Mouse (Mus musculus): ENCODE results near the gene Rnf123. TPM values are rescaled to one million over a fixed set of nuclear protein-coding genes. Genes with fewer than 3 reads are reported as not detected.
A peak's percentile ranks its signal among the peaks of the same experiment; 100 is the strongest.
"Not testable (repeated sequence)": the region's sequence is repeated elsewhere in the genome, so short reads cannot be mapped to it uniquely, and the experiment has no call there.

Rnf123 gene
- polyA plus RNA-seq, 1 experiment from 2014 or later = 29.4 TPM

DNA sequence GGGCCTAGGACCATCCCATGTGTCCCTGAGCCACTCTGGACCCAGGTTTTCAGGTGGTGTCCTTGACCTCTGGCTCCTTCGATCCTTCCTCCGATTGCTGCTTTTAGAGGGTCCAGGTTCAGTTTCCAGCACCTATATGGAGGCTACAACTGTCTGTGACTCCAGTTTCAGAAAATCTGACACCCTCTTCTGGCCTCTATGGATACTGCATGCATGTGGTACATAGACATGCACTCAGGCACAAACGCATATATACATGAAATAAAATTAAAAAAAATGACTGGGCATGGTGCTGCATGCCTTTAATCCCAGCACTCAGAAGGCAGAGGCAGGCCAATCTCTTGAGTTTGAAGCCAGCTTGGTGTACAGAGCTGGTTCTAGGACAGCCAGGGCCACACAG is 55.3 kb downstream of the Rnf123 start:
- no peak for ATAC-seq (ENCODE audit: extremely low read depth, insufficient number of reproducible peaks, low FRiP score, low TSS enrichment)
- no peak overlapping the region for H3K9ac ChIP-seq
- WGBS = 96% methylated on average over 3 of the region's 3 CpGs
- peaks cover 5% of the 10 kb centered on the region; the same call in 1 of the 2 replicates for H3K9me3 ChIP-seq
- H3K36me3 ChIP-seq = peaks cover 70% of the 10 kb centered on the region
- H3K4me2 ChIP-seq = no peak overlapping the region
- no peaks in the 10 kb centered on the region for H3K27me3 ChIP-seq (replicated peaks)
- H3K4me3 ChIP-seq = no peak overlapping the region
- no peaks in the 10 kb centered on the region for H3K4me1 ChIP-seq
- H3K27ac ChIP-seq (replicated peaks) = no peak overlapping the region

DNA sequence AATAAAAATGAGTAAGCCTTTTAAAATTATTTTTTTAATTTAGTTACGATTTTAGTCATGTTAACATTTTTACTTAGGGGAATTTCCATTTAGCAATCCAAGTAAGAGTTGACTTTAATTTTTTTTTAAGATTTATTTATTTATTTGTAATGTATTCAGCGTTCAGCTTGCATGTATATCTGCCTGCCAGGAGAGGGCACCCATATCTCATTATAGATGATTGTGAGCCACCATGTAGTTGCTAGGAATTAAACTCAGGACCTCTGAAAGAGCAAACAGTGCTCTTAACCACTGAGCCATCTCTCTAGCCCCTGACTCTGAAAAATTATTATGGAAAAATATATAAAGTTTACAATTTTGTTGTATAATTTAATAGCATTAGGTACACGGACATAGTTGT is 56.6 kb downstream of the Rnf123 start:
- 88% methylated on average over 3 of the region's 3 CpGs for WGBS
- Histone ChIP-seq H3K9ac (no peak overlapping the region), H3K4me3 (no peak overlapping the region), H3K4me1 (peaks cover 7% of the 10 kb centered on the region), H3K27ac (replicated peaks) (no peak overlapping the region), H3K27me3 (replicated peaks) (no peaks in the 10 kb centered on the region), H3K9me3 (peaks cover 5% of the 10 kb centered on the region; the same call in 1 of the 2 replicates), H3K4me2 (no peak overlapping the region), H3K36me3 (peaks cover 58% of the 10 kb centered on the region)
- ATAC-seq (ENCODE audit: extremely low read depth, insufficient number of reproducible peaks, low FRiP score, low TSS enrichment) = no peak

DNA sequence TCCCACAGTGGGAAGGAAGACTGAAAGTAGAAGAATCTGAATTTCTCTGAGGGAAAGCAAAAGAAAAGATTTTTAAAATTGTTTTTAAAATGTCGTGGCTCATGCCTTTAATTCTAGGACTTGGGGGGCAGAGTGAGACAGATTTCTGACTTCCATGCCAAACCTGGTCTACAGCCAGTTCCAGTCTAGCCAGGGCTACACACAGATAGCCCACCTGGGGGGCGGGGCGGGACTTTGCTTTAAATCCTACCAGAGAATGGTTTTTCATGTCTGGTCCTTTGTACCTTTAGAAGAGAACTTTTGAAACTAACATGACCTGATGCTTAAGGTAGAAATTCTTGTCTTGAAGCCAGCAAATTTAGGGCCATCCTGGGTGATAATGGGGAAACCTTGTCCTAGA is 59.9 kb downstream of the Rnf123 start:
- Histone ChIP-seq H3K4me3 (no peak overlapping the region), H3K36me3 (peaks cover 46% of the 10 kb centered on the region), H3K27me3 (replicated peaks) (no peaks in the 10 kb centered on the region), H3K4me1 (peaks cover 26% of the 10 kb centered on the region), H3K27ac (replicated peaks) (no peak overlapping the region), H3K4me2 (no peak overlapping the region), H3K9ac (no peak overlapping the region), H3K9me3 (peaks cover 5% of the 10 kb centered on the region; the same call in 1 of the 2 replicates)
- ATAC-seq (ENCODE audit: extremely low read depth, insufficient number of reproducible peaks, low FRiP score, low TSS enrichment) = no peak
- WGBS = 89% methylated on average over 3 of the region's 3 CpGs

DNA sequence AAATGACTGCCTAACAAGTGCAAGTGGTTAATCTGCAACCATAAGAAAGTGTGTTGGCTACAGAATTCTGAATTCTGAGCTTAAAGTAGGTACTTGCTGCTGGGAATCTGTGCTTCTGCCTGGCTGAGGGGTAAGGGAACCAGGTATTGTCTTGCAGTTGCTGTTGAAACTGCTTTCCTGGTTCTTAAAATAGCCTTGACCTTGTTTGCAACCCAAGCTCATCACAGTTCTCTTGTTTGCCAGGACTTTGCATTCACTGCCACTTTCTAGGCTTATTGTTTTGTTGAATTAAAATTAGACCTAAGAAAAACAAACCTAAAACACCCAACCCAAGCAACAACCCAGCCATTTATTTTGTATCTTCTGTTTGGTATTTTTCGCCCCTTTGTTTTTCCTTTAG is 62.4 kb downstream of the Rnf123 start:
- peaks cover 26% of the 10 kb centered on the region for H3K4me1 ChIP-seq
- H3K27me3 ChIP-seq (replicated peaks) = no peaks in the 10 kb centered on the region
- 83% methylated on average over 1 of the region's 1 CpGs for WGBS
- H3K9me3 ChIP-seq = no peaks in the 10 kb centered on the region
- no peak overlapping the region; the same call in 1 of the 2 replicates for H3K9ac ChIP-seq
- peaks cover 29% of the 10 kb centered on the region for H3K36me3 ChIP-seq
- peak overlapping the region; percentile 52 for H3K4me2 ChIP-seq
- H3K27ac ChIP-seq (replicated peaks) = peak overlapping the region; percentile 71
- no peak overlapping the region for H3K4me3 ChIP-seq
- no peak for ATAC-seq (ENCODE audit: extremely low read depth, insufficient number of reproducible peaks, low FRiP score, low TSS enrichment)

DNA sequence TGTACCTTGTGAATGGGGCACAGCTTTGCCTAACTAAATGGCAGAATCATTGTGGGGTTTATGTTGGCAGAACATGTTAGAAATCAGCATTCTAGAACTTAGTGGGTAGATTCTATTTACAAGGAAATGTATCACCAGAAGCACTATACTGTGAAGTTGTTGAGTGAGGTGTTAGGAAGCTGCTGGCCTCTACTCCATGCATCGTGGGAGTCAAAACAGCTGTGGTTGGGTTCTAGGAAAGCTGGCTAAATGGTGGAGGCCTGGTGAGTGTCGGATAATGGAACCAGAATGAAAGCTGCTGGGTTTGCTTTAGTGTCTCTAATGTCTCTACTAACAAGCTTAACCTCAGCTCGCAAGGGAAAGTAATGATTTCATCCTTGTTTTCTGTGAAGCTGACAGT is 66.0 kb downstream of the Rnf123 start:
- ATAC-seq (ENCODE audit: extremely low read depth, insufficient number of reproducible peaks, low FRiP score, low TSS enrichment) = no peak
- WGBS = 74% methylated on average over 3 of the region's 3 CpGs
- Histone ChIP-seq H3K27ac (replicated peaks) (no peak overlapping the region), H3K9ac (no peak overlapping the region), H3K4me3 (no peak overlapping the region), H3K4me2 (no peak overlapping the region), H3K27me3 (replicated peaks) (no peaks in the 10 kb centered on the region), H3K9me3 (no peaks in the 10 kb centered on the region), H3K36me3 (peaks cover 31% of the 10 kb centered on the region), H3K4me1 (peaks cover 28% of the 10 kb centered on the region)

DNA sequence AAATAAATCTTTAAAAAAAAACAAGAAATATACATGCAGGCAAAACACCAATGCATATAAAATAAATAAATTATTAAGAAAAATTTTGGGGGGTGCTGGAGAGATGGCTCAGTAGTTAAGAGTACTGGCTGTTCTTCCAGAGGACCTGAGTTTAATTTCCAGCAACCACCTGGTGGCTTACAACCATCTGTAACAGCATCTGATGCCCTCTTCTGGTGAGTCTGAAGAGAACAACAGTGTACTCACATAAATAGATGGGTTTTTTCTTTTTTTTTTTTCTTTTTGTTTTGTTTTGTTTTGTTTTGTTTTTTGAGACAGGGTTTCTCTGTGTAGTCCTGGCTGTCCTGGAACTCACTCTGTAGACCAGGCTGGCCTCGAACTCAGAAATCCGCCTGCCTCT is 69.6 kb downstream of the Rnf123 start:
- H3K27me3 ChIP-seq (replicated peaks); H3K4me3 ChIP-seq; H3K4me1 ChIP-seq; H3K27ac ChIP-seq (replicated peaks); ATAC-seq (ENCODE audit: extremely low read depth, insufficient number of reproducible peaks, low FRiP score, low TSS enrichment); H3K9me3 ChIP-seq; H3K9ac ChIP-seq; H3K4me2 ChIP-seq: not testable (repeated sequence)
- WGBS = 92% methylated on average over 2 of the region's 2 CpGs
- peaks cover 34% of the 10 kb centered on the region for H3K36me3 ChIP-seq

DNA sequence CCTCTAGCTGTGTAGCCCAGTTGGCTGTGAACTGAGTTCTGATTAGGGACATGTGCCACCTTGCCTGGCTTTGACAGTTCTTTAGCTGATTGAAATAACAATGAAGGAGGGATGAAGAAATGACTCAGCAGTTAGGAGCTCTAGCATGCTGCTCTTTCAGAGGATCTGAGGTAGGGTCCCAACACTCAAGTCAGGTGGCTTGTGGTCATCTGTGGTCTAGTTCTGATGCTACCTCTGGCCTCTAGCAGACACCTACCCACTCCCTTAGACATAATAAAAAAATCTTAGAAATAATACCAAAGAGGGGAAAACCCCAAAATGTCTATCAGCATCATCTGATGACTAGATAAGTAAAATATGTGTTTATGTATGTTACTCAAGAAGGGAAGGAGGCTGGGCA is 72.8 kb downstream of the Rnf123 start:
- Histone ChIP-seq H3K27ac (replicated peaks) (no peak overlapping the region), H3K4me2 (no peak overlapping the region), H3K4me1 (peaks cover 19% of the 10 kb centered on the region), H3K27me3 (replicated peaks) (no peaks in the 10 kb centered on the region), H3K36me3 (peaks cover 23% of the 10 kb centered on the region), H3K4me3 (no peak overlapping the region), H3K9me3 (no peaks in the 10 kb centered on the region), H3K9ac (no peak overlapping the region)
- ATAC-seq (ENCODE audit: extremely low read depth, insufficient number of reproducible peaks, low FRiP score, low TSS enrichment) = no peak; the same call in 1 of the 2 replicates

DNA sequence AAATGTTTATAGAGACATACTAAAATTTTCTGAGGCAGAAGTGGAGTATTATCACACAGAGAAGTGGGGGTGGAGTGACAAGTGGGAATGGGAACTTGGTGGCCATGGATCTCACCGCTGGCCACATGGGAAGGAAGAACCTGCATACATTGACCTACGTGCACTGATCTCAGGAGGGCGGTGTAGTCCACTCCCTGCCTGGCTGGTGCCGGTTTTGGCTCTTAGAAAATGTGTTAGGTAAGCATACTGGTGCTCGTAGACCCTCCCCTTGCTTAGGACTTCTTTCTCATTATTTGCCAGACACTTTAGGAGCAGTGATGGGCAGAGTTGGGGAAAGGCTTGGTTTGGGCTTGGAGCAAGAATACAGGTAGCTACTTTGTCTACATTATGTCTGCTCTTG is 75.1 kb downstream of the Rnf123 start:
- Histone ChIP-seq H3K36me3 (peaks cover 12% of the 10 kb centered on the region), H3K4me2 (no peak overlapping the region), H3K4me1 (peaks cover 36% of the 10 kb centered on the region), H3K4me3 (no peak overlapping the region), H3K9me3 (no peaks in the 10 kb centered on the region), H3K27ac (replicated peaks) (no peak overlapping the region), H3K9ac (no peak overlapping the region), H3K27me3 (replicated peaks) (no peaks in the 10 kb centered on the region)
- 78% methylated on average over 5 of the region's 5 CpGs for WGBS
- no peak for ATAC-seq (ENCODE audit: extremely low read depth, insufficient number of reproducible peaks, low FRiP score, low TSS enrichment)

DNA sequence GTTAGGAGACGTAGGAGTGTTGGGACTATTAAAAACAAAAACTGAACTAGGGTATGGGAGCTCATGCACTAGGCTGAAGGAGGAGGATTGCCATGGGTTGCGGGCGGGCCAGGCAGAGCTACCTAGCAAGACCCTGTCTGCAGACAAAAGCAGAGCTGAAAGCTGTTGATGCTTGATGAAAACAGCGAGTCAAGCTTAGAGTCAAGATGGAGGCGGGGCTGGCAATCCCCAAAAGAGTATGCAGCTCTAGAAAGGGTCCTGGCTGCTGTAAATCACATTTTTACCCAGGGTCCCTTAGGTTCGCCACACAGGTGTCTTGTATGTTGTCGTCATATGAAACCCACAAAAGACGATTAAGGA is 79.6 kb downstream of the Rnf123 start:
- no peaks in the 10 kb centered on the region for H3K36me3 ChIP-seq
- peak overlapping the region; percentile 88 for H3K4me2 ChIP-seq
- peaks cover 37% of the 10 kb centered on the region for H3K4me1 ChIP-seq
- H3K9ac ChIP-seq = peak overlapping the region; percentile 99
- no peaks in the 10 kb centered on the region for H3K27me3 ChIP-seq (replicated peaks)
- H3K4me3 ChIP-seq = peak overlapping the region; percentile 99
- 24% methylated on average over 8 of the region's 8 CpGs for WGBS
- no peak for ATAC-seq (ENCODE audit: extremely low read depth, insufficient number of reproducible peaks, low FRiP score, low TSS enrichment)
- peak overlapping the region; percentile 97 for H3K27ac ChIP-seq (replicated peaks)
- no peaks in the 10 kb centered on the region for H3K9me3 ChIP-seq

DNA sequence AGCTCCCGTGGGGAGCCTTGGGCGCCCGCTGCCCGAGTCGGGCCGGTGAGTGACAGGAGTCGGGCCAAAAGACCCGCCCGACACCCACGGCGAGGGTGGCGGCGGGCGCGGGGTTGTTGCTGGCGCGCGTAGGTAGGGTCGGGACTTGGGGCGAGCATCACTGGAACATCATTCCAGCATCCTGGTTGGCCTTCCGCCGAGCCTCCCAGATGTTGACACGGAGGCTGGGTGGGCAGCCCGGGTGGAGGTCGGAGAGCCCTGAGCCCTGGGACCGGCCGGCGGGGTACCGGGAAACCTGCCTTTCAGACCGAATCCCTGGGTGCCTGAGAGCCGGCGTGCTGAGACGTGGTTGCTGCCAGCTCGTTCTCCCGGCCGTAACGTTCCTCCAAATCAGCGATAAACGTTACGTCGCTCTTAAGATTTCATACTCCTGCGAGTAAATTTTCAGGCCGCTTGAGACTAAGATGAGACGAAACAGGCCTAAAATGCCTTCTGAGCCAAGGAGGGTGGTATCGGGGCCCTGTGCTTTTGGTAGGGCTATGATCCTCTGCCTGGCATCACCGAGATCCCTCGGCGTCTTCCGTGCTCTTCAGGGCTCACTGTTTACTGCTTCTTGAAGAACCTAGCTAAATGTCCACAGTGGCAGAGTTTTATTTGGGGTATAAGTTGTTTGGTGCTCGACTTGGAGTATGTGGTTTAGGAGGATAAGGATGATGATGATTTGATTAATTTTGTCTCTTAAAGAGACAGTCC is 80.2 kb downstream of the Rnf123 start:
- WGBS = under 1% methylated on average over 50 of the region's 50 CpGs
- no peak for ATAC-seq (ENCODE audit: extremely low read depth, insufficient number of reproducible peaks, low FRiP score, low TSS enrichment)
- Histone ChIP-seq H3K36me3 (no peaks in the 10 kb centered on the region), H3K27ac (replicated peaks) (peak overlapping the region; percentile 97), H3K4me3 (peak overlapping the region; percentile 99), H3K9me3 (no peaks in the 10 kb centered on the region), H3K4me1 (peaks cover 31% of the 10 kb centered on the region), H3K9ac (peak overlapping the region; percentile 99), H3K27me3 (replicated peaks) (no peaks in the 10 kb centered on the region), H3K4me2 (peak overlapping the region; percentile 88)

DNA sequence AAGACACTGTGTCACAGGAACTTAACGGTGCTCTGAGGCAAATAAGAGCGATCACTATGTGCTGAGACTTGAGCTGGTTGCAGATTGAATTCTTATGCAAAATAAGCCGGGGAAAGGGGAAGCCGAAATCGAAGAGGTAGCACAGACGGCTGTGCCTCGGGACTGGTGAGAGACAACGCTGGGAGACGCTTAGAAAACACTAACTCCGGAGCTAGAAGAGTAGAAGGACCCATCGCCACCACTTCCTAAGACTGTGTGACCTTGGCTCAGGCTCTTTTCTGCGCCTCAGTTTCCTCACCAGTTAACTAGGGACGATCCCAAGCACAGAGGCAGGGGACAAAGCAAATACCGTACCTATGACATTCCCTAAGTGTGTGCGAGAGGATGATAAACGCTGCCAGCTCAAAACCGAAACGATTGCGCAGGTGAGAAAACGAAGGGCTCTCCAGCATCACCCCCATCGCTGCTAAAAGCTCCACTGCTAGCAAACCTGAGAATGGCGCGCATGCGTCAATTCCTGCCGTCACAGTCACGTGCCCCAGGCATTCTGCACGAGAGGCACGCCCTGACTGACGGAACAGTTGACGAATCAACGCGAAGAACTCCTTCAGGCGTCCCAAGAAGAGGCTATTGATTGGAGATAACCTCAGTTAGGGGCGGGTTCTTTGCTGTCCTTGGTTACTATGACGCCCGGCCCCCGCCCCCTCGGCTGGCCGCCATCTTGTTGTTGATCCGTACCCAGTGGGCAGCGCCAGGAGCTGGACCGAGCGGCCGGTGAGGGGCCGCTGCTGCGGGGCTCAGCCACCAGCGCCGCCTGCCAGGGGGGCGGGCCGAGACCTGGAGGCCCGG is 81.0 kb downstream of the Rnf123 start, which contains the start of gene Ip6k1:
Gene Ip6k1 (plus strand): TSS at position 580 of the 849 bp plus-strand sequence.
- Histone ChIP-seq H3K4me2 (peak within 1 kb of the TSS; percentile 92), H3K36me3 (no peaks in the 10 kb centered on the region), H3K4me1 (peaks cover 31% of the 10 kb centered on the region), H3K9ac (peak within 1 kb of the TSS; percentile 99), H3K9me3 (no peaks in the 10 kb centered on the region), H3K27ac (replicated peaks) (peak within 1 kb of the TSS; percentile 97), H3K27me3 (replicated peaks) (no peaks in the 10 kb centered on the region), H3K4me3 (peak within 1 kb of the TSS; percentile 99)
- peak; percentile 97 for ATAC-seq (ENCODE audit: extremely low read depth, insufficient number of reproducible peaks, low FRiP score, low TSS enrichment)
- 1% methylated on average over 51 of the region's 51 CpGs for WGBS
